Mouse (Mus musculus): ENCODE results near the gene Il23r. TPM values are rescaled to one million over a fixed set of nuclear protein-coding genes. Genes with fewer than 3 reads are reported as not detected.

The Il23r gene
- polyA plus RNA-seq (2012; rRNA removed; ENCODE audit: low replicate concordance), result 0.04 TPM in 1 of 2 replicates, not detected in the other

DNA sequence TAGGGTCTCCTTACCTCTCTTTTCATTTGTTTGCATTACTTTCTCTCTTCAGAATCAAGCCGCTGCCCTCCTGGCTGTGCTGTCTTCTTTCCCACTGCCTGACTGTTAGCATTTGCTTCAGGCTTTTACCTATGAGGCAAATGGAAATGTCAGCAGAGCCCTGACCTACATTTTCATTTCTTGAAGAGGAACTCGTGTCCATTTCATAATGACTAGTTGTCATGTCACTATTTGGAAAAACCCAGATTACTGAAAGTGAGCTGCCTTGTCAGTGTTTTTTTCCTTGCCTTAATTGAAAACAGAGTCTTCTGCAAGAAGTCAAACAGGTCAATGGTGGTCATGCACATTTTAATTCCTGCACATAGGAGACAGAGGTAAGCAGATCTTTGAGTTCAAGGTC lies at the start of gene Il23r:
Gene Il23r, minus strand, starts transcription at position 101 of the 400 bp plus-strand sequence.

DNA sequence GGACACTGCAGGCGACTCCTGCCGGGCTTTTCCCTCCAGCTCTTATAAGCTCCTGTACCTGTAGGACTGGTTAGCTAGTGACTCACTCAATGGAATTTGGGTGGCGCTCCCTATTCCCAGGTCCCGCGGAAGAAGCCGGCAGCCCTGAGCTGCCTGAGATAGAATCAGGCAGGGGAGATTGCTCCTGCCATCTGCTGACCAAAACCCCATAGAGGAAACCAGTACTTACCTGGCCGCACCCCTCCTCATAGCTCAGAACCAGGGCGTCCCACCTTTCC lies 44.1 kb upstream of the Il23r start, which contains the start of gene Tacstd2:
Gene Tacstd2, minus strand, starts transcription at position 20 of the 278 bp plus-strand sequence.

DNA sequence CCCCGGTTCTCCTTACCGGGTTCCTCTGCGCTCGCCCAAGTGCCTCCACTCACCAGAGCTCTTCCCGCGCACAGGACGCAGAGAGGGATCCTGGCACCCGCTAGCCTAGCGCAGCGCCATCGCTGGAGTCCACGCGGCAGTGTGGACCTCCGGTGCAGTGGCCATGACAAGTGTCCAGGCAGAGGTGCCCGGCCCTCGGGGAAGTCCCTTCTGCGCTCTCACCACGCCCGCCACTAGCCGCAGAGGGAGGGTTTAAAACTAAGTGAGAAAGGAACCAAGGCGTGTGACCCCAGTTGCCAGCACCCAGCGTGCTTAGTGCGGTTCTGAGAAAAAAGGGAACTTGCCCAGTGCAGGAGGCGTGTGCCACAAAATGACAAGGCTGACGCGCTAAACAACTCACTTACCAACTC lies 115.7 kb downstream of the Il23r start, which contains the start of gene Il12rb2:
Gene Il12rb2, minus strand, starts transcription at position 207 of the 410 bp plus-strand sequence.

Other genes with a start within 250 kb of the Il23r start
- 0.27 and 0.44 TPM in 2 replicates for gene Il12rb2, start 115.7 kb downstream of the Il23r start, polyA plus RNA-seq (2012; rRNA removed; ENCODE audit: low replicate concordance)
- gene Tacstd2, start 43.9 kb upstream of the Il23r start, polyA plus RNA-seq (2012; rRNA removed; ENCODE audit: low replicate concordance), result 0.09 and 54.2 TPM in 2 replicates